Comparison of ENCODE assay signal across 8 mouse cellular contexts in genomic region chr10:84756435-84757095, GRCm38 (mm10). TPM values are rescaled to one million over a fixed set of nuclear protein-coding genes. Genes with fewer than 3 reads are reported as not detected.
DNase-seq lines count a peak whose midpoint lies in the region; ATAC-seq and TF ChIP-seq lines count a peak whose summit lies in the region.

No protein-coding gene starts in this region.

- H3K4me1 ChIP-seq in heart, embryonic 10.5 days: peaks cover 42% of the 10 kb centered on the region
- H3K4me1 ChIP-seq in E14TG2a.4 (replicated peaks; ENCODE audit: low read depth, low read length): peaks cover 73% of the 10 kb centered on the region
- peaks cover 69% of the 10 kb centered on the region for H3K4me1 ChIP-seq in forebrain, embryonic 13.5 days
- peaks cover 12% of the 10 kb centered on the region; the same call in 1 of the 2 replicates for H3K4me1 ChIP-seq in liver, embryonic 12.5 days
- H3K4me1 ChIP-seq in stomach, postnatal 0 days (replicated peaks; ENCODE audit: control insufficient read depth, insufficient read depth): 0 out of 2 replicates have a peak, but pooled peaks cover 2% of the 10 kb centered on the region

- H3K4me3 ChIP-seq in heart, embryonic 10.5 days: peak overlapping the region; percentile 58
- H3K4me3 ChIP-seq in E14TG2a.4 (replicated peaks; ENCODE audit: low read length): peak overlapping the region; percentile 71
- H3K4me3 ChIP-seq in forebrain, embryonic 13.5 days: peak overlapping the region; percentile 47
- H3K4me3 ChIP-seq in liver, embryonic 12.5 days: peak overlapping the region; percentile 15; the same call in 1 of the 2 replicates
- peak overlapping the region; percentile 6 for H3K4me3 ChIP-seq in stomach, postnatal 0 days (ENCODE audit: low read depth, low read length)

- H3K9me3 ChIP-seq in heart, embryonic 10.5 days: no peaks in the 10 kb centered on the region
- H3K9me3 ChIP-seq in E14TG2a.4 (ENCODE audit: low read length): peaks cover 2% of the 10 kb centered on the region
- H3K9me3 ChIP-seq in forebrain, embryonic 13.5 days (replicated peaks): no peaks in the 10 kb centered on the region
- no peaks in the 10 kb centered on the region for H3K9me3 ChIP-seq in liver, embryonic 12.5 days (replicated peaks)
- no peaks in the 10 kb centered on the region for H3K9me3 ChIP-seq in stomach, postnatal 0 days (ENCODE audit: control insufficient read depth, low read length)

- H3K9ac ChIP-seq in forebrain, embryonic 13.5 days: peak overlapping the region; percentile 69
- no peak overlapping the region for H3K9ac ChIP-seq in liver, embryonic 12.5 days
- H3K9ac ChIP-seq in stomach, postnatal 0 days (ENCODE audit: low read length): no peak overlapping the region

- under 1% methylated on average over 42 of the region's 42 CpGs for WGBS in heart, embryonic 10.5 days
- under 1% methylated on average over 36 of the region's 42 CpGs for WGBS in forebrain, embryonic 13.5 days
- WGBS in liver, embryonic 12.5 days (ENCODE audit: insufficient replicate concordance): 2% methylated on average over 41 of the region's 42 CpGs
- WGBS in stomach, postnatal 0 days: 1% methylated on average over 42 of the region's 42 CpGs

- H3K27ac ChIP-seq in heart, embryonic 10.5 days: no peak overlapping the region
- peak overlapping the region; percentile 94 for H3K27ac ChIP-seq in forebrain, embryonic 13.5 days
- no peak overlapping the region for H3K27ac ChIP-seq in liver, embryonic 12.5 days
- H3K27ac ChIP-seq in stomach, postnatal 0 days (replicated peaks): no peak overlapping the region

- peak overlapping the region; percentile 85 for H3K4me2 ChIP-seq in forebrain, embryonic 13.5 days
- peak overlapping the region; percentile 38 for H3K4me2 ChIP-seq in liver, embryonic 12.5 days
- peak overlapping the region; percentile 51 for H3K4me2 ChIP-seq in stomach, postnatal 0 days (replicated peaks; ENCODE audit: low read depth)

- no peak for TF ChIP-seq EP300 in stomach, postnatal 0 days (optimal IDR thresholded peaks at IDR 0.05)

- H3K27me3 ChIP-seq in heart, embryonic 10.5 days (ENCODE audit: insufficient read depth, poor library complexity, severe bottlenecking): peaks cover 98% of the 10 kb centered on the region
- H3K27me3 ChIP-seq in E14TG2a.4 (ENCODE audit: insufficient read depth, low read length): peaks cover 96% of the 10 kb centered on the region
- peaks cover 53% of the 10 kb centered on the region for H3K27me3 ChIP-seq in forebrain, embryonic 13.5 days
- H3K27me3 ChIP-seq in liver, embryonic 12.5 days (replicated peaks): peaks cover 100% of the 10 kb centered on the region
- peaks cover 41% of the 10 kb centered on the region for H3K27me3 ChIP-seq in stomach, postnatal 0 days (ENCODE audit: control insufficient read depth, insufficient read depth, low read length)

- DNase-seq in heart, embryonic 10.5 days (ENCODE audit: low spot score): no peak
- no peak for DNase-seq in heart, adult 9 months (ENCODE audit: low spot score in 2 of 2)
- DNase-seq in stomach, postnatal 0 days (ENCODE audit: low spot score): no peak
- DNase-seq in urinary bladder, postnatal 4 days (ENCODE audit: low spot score in 2 of 2): no peak
- no peak for DNase-seq in right cerebral cortex, adult 2 months (ENCODE audit: low spot score in 2 of 2)

- H3K36me3 ChIP-seq in heart, embryonic 10.5 days: no peaks in the 10 kb centered on the region
- no peaks in the 10 kb centered on the region for H3K36me3 ChIP-seq in E14TG2a.4 (ENCODE audit: insufficient read depth, low read length)
- no peaks in the 10 kb centered on the region for H3K36me3 ChIP-seq in forebrain, embryonic 13.5 days (ENCODE audit: poor library complexity, severe bottlenecking)
- no peaks in the 10 kb centered on the region for H3K36me3 ChIP-seq in liver, embryonic 12.5 days
- H3K36me3 ChIP-seq in stomach, postnatal 0 days (ENCODE audit: control insufficient read depth, insufficient read depth, low read length): no peaks in the 10 kb centered on the region

- no peak for ATAC-seq in forebrain, embryonic 13.5 days
- no peak for ATAC-seq in liver, embryonic 12.5 days
- ATAC-seq in stomach, postnatal 0 days (ENCODE audit: low FRiP score, low TSS enrichment): no peak

- no peak for TF ChIP-seq CTCF in E14TG2a.4 (conservative IDR thresholded peaks at IDR 0.05; ENCODE audit: low read length)
- TF ChIP-seq CTCF in stomach, postnatal 0 days (IDR thresholded peaks at IDR 0.05; ENCODE audit: low read depth): no peak

RNA-seq across cellular contexts. Expression of gene Rfx4, which starts 0.7 kb away (rescaled TPM):
- 0.36 TPM in 1 of 2 replicates, not detected in the other for polyA plus RNA-seq in heart, embryonic 10.5 days (2016; fragmentation: Nextera tagmentation; extraction: Ambion mirVana)
- polyA plus RNA-seq in forebrain, embryonic 13.5 days (2015; fragmentation: Nextera tagmentation; extraction: Ambion mirVana): 11.8 and 15.6 TPM in 2 replicates
- not detected in 2 replicates for polyA plus RNA-seq in liver, embryonic 12.5 days (2016; fragmentation: Nextera tagmentation; extraction: Ambion mirVana)
- polyA plus RNA-seq in stomach, postnatal 0 days (2015; fragmentation: Nextera tagmentation; extraction: Ambion mirVana): not detected in 2 replicates

Comparison
In these comparisons a context has a peak if more than half of its experiments do, and no peak if none do; other contexts are left out.
1. H3K4me3 ChIP-seq: peak in every context shown above with its lines; median percentile 71 in E14TG2a.4; 58 in heart, embryonic 10.5 days; 47 in forebrain, embryonic 13.5 days; 15 in liver, embryonic 12.5 days; 6 in stomach, postnatal 0 days.